In the genomic region with DNA sequence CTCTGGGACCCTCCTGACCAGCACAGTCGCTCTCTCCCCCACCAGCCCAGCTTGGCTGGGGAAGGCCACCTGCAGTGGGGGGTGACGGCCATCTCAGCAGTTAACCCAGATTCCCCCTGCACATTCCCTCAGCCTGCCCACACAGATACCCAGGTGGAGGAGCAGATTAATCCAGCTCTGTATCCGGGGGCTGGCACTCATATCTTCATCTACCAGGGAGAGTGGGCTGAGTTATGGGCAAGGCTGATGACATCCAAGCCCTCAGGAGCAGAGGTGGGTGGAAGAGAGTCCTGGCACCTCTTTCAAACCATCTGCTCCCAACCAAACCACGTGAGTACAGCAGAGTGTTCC, we compare ENCODE assay signal across 15 mouse cellular contexts. TPM values are rescaled to one million over a fixed set of nuclear protein-coding genes. Genes with fewer than 3 reads are reported as not detected.
DNase-seq lines count a peak whose midpoint lies in the region; ATAC-seq and TF ChIP-seq lines count a peak whose summit lies in the region.
"Had no signal": no experiment of that assay in that cellular context is flagged by ENCODE, and none has a peak within 500 bp of the region (broad histone marks: within the 10 kb centered on the region; RNA-seq: fewer than 3 reads in every experiment).

No protein-coding gene starts in this region.

- TF ChIP-seq POLR2A in kidney, adult 2 months (IDR thresholded peaks at IDR 0.05; ENCODE audit: low read depth, low read length): no peak
- no peak for TF ChIP-seq POLR2A in bone marrow macrophage, adult 2 months (IDR thresholded peaks at IDR 0.05; ENCODE audit: borderline replicate concordance, low read depth, low read length)

- no peaks in the 10 kb centered on the region for H3K36me3 ChIP-seq in kidney, adult 2 months (ENCODE audit: control insufficient read depth, insufficient read depth, low read length)
- no peaks in the 10 kb centered on the region for H3K36me3 ChIP-seq in kidney, embryonic 16.5 days (ENCODE audit: insufficient read depth, low read length)
- no peaks in the 10 kb centered on the region for H3K36me3 ChIP-seq in hindbrain, embryonic 14.5 days (replicated peaks; ENCODE audit: control insufficient read depth, insufficient read depth)
- H3K36me3 ChIP-seq: limb, embryonic 15.5 days had no signal

- H3K27me3 ChIP-seq in kidney, adult 2 months (replicated peaks; ENCODE audit: control insufficient read depth, insufficient read depth, low read length): no peaks in the 10 kb centered on the region
- H3K27me3 ChIP-seq in kidney, embryonic 16.5 days (ENCODE audit: insufficient read depth, low read length): no peaks in the 10 kb centered on the region
- no peaks in the 10 kb centered on the region for H3K27me3 ChIP-seq in hindbrain, embryonic 14.5 days (ENCODE audit: control insufficient read depth, insufficient read depth, low read length)
- H3K27me3 ChIP-seq: limb, embryonic 15.5 days had no signal

- H3K4me3 ChIP-seq in kidney, adult 2 months (ENCODE audit: insufficient read depth, low read depth, low read length): no peak overlapping the region
- H3K4me3 ChIP-seq in kidney, embryonic 16.5 days (ENCODE audit: low read length): no peak overlapping the region
- peak overlapping the region; percentile 48 for H3K4me3 ChIP-seq in bone marrow macrophage, adult 2 months (ENCODE audit: insufficient read depth, low read length)
- no peak overlapping the region for H3K4me3 ChIP-seq in hindbrain, embryonic 14.5 days (replicated peaks; ENCODE audit: low read length)
- H3K4me3 ChIP-seq: erythroblast, embryonic 14.5 days; limb, embryonic 15.5 days had no signal

- no peak overlapping the region for H3K9ac ChIP-seq in kidney, embryonic 16.5 days (replicated peaks; ENCODE audit: low read length)
- no peak overlapping the region for H3K9ac ChIP-seq in hindbrain, embryonic 14.5 days
- H3K9ac ChIP-seq: limb, embryonic 15.5 days had no signal

- DNase-seq in kidney, adult 2 months: no peak
- DNase-seq in cerebellum, adult 11 months: peak; percentile 83
- peak; percentile 86 to 92 for DNase-seq in cerebellum, postnatal 14 days
- no peak for DNase-seq in thymus, postnatal 10 days (ENCODE audit: low spot score in 2 of 2)
- DNase-seq in hindbrain, embryonic 14.5 days (ENCODE audit: low spot score): no peak
- DNase-seq in left cerebral cortex, postnatal 14 days (ENCODE audit: low spot score in 2 of 2): no peak
- DNase-seq: gastrocnemius, postnatal 14 days; lung, postnatal 14 days; right cerebral cortex, postnatal 25 days had no signal

- ATAC-seq in kidney, embryonic 16.5 days (ENCODE audit: low FRiP score, low TSS enrichment): no peak
- ATAC-seq in hindbrain, embryonic 14.5 days (ENCODE audit: low FRiP score): no peak
- ATAC-seq: forebrain, embryonic 16.5 days; hindbrain, embryonic 16.5 days had no signal

- H3K4me2 ChIP-seq in kidney, embryonic 16.5 days (replicated peaks; ENCODE audit: low read depth, low read length): no peak overlapping the region
- no peak overlapping the region for H3K4me2 ChIP-seq in hindbrain, embryonic 14.5 days (replicated peaks)
- H3K4me2 ChIP-seq: limb, embryonic 15.5 days had no signal

- H3K9me3 ChIP-seq in kidney, embryonic 16.5 days (ENCODE audit: low read length): no peaks in the 10 kb centered on the region
- no peaks in the 10 kb centered on the region for H3K9me3 ChIP-seq in hindbrain, embryonic 14.5 days (ENCODE audit: control insufficient read depth, low read length)
- H3K9me3 ChIP-seq: limb, embryonic 15.5 days had no signal

- peaks cover 9% of the 10 kb centered on the region for H3K4me1 ChIP-seq in kidney, adult 2 months (ENCODE audit: control insufficient read depth, insufficient read depth, low read length)
- H3K4me1 ChIP-seq in kidney, embryonic 16.5 days (ENCODE audit: insufficient read depth, low read length): 0 out of 2 replicates have a peak, but pooled peaks cover under 1% of the 10 kb centered on the region
- peaks cover 40% of the 10 kb centered on the region for H3K4me1 ChIP-seq in bone marrow macrophage, adult 2 months (ENCODE audit: control insufficient read depth, insufficient read depth, low read length)
- H3K4me1 ChIP-seq in hindbrain, embryonic 14.5 days (replicated peaks; ENCODE audit: control insufficient read depth, insufficient read depth, low read length): no peaks in the 10 kb centered on the region
- H3K4me1 ChIP-seq: limb, embryonic 15.5 days had no signal

- no peak for TF ChIP-seq CTCF in kidney, adult 2 months (conservative IDR thresholded peaks at IDR 0.05; ENCODE audit: insufficient read depth, insufficient read length, low read depth, low read length)
- no peak for TF ChIP-seq CTCF in bone marrow macrophage, adult 2 months (IDR thresholded peaks at IDR 0.05; ENCODE audit: low read depth, low read length)

- 58% methylated on average over 4 of the region's 4 CpGs for WGBS in kidney, adult 2 months
- 64% methylated on average over 4 of the region's 4 CpGs for WGBS in kidney, embryonic 16.5 days
- 57% methylated on average over 4 of the region's 4 CpGs for WGBS in hindbrain, embryonic 14.5 days

- intact Hi-C loops in left cerebral cortex, postnatal 14 days (cut with DNase I): no loop called here

- H3K27ac ChIP-seq in kidney, adult 2 months (ENCODE audit: insufficient read depth, low read depth, low read length): peak overlapping the region; percentile 77
- no peak overlapping the region for H3K27ac ChIP-seq in kidney, embryonic 16.5 days (ENCODE audit: low read length)
- H3K27ac ChIP-seq in bone marrow macrophage, adult 2 months (ENCODE audit: insufficient read depth, low read depth, low read length): peak overlapping the region; percentile 85
- H3K27ac ChIP-seq in hindbrain, embryonic 14.5 days: no peak overlapping the region
- H3K27ac ChIP-seq: limb, embryonic 15.5 days had no signal

RNA-seq across cellular contexts. Expression of a gene that starts 33.3 kb away (rescaled TPM):
- polyA plus RNA-seq in kidney, adult 2 months (2012; rRNA removed): 15.7 and 17.9 TPM in 2 replicates
- 34.2 and 40.8 TPM in 2 replicates for polyA plus RNA-seq in kidney, embryonic 16.5 days (2015; fragmentation: Nextera tagmentation; extraction: Ambion mirVana)
- polyA plus RNA-seq in bone marrow macrophage, adult 2 months (2012; ENCODE audit: insufficient read depth, insufficient read length, missing spikeins): 65.5 and 69.5 TPM in 2 replicates
- polyA plus RNA-seq in hindbrain, embryonic 14.5 days (2014; fragmentation: Nextera tagmentation; extraction: Ambion mirVana): 36.4 and 44.9 TPM in 2 replicates
- total RNA-seq in left cerebral cortex, postnatal 14 days (2021): 10 to 100 TPM; 24.9 to 28.2 TPM

RNA-seq across cellular contexts. Expression of a gene that starts 38.7 kb away (rescaled TPM):
- polyA plus RNA-seq in kidney, adult 2 months (2012; rRNA removed): 6.8 and 8.2 TPM in 2 replicates
- 9.6 and 10.0 TPM in 2 replicates for polyA plus RNA-seq in kidney, embryonic 16.5 days (2015; fragmentation: Nextera tagmentation; extraction: Ambion mirVana)
- 13.6 and 16.4 TPM in 2 replicates for polyA plus RNA-seq in bone marrow macrophage, adult 2 months (2012; ENCODE audit: insufficient read depth, insufficient read length, missing spikeins)
- polyA plus RNA-seq in hindbrain, embryonic 14.5 days (2014; fragmentation: Nextera tagmentation; extraction: Ambion mirVana): 32.6 and 32.8 TPM in 2 replicates
- total RNA-seq in left cerebral cortex, postnatal 14 days (2021): 10 to 100 TPM; 34.7 to 34.9 TPM

RNA-seq across cellular contexts. Expression of a gene that starts 39.8 kb away (rescaled TPM):
- 7.7 and 13.0 TPM in 2 replicates for polyA plus RNA-seq in kidney, adult 2 months (2012; rRNA removed)
- polyA plus RNA-seq in kidney, embryonic 16.5 days (2015; fragmentation: Nextera tagmentation; extraction: Ambion mirVana): 64.9 and 71.2 TPM in 2 replicates
- polyA plus RNA-seq in bone marrow macrophage, adult 2 months (2012; ENCODE audit: insufficient read depth, insufficient read length, missing spikeins): 21.7 and 30.2 TPM in 2 replicates
- polyA plus RNA-seq in hindbrain, embryonic 14.5 days (2014; fragmentation: Nextera tagmentation; extraction: Ambion mirVana): 85.1 and 86.7 TPM in 2 replicates
- 10 to 100 TPM; 29.3 to 31.2 TPM for total RNA-seq in left cerebral cortex, postnatal 14 days (2021)

Comparison
In these comparisons a context has a peak if more than half of its experiments do, and no peak if none do; other contexts are left out.
1. H3K27ac ChIP-seq: peak in kidney, adult 2 months (single experiment) and bone marrow macrophage, adult 2 months (single experiment); none in kidney, embryonic 16.5 days (single experiment) and hindbrain, embryonic 14.5 days (single experiment).
2. DNase-seq: peak in cerebellum, adult 11 months (single experiment) and cerebellum, postnatal 14 days (2 of 2); none in kidney, adult 2 months (single experiment), thymus, postnatal 10 days (0 of 2), hindbrain, embryonic 14.5 days (single experiment) and left cerebral cortex, postnatal 14 days (0 of 2).